In genomic region chr2:20737112-20737808, GRCm38 (mm10) we compare ENCODE assay signal across 11 mouse cellular contexts.
DNase-seq lines count a peak whose midpoint lies in the region; ATAC-seq and TF ChIP-seq lines count a peak whose summit lies in the region.
"Had no signal": no experiment of that assay in that cellular context is flagged by ENCODE, and none has a peak within 500 bp of the region (broad histone marks: within the 10 kb centered on the region; RNA-seq: fewer than 3 reads in every experiment).

No protein-coding gene starts in this region.

- no peaks in the 10 kb centered on the region for H3K36me3 ChIP-seq in heart, embryonic 13.5 days
- H3K36me3 ChIP-seq in kidney, embryonic 14.5 days (ENCODE audit: control insufficient read depth, insufficient read depth, low read length), result no peaks in the 10 kb centered on the region
- H3K36me3 ChIP-seq in midbrain, embryonic 10.5 days, result no peaks in the 10 kb centered on the region
- H3K36me3 ChIP-seq: hindbrain, embryonic 13.5 days; midbrain, embryonic 12.5 days had no signal

- peaks cover 27% of the 10 kb centered on the region for H3K4me1 ChIP-seq in heart, embryonic 13.5 days
- H3K4me1 ChIP-seq in kidney, embryonic 14.5 days (ENCODE audit: control insufficient read depth, insufficient read depth, low read length), result peaks cover 14% of the 10 kb centered on the region; the same call in 1 of the 2 replicates
- peaks cover 10% of the 10 kb centered on the region for H3K4me1 ChIP-seq in olfactory bulb, adult 2 months (ENCODE audit: control insufficient read depth, insufficient read depth, low read length)
- H3K4me1 ChIP-seq in midbrain, embryonic 10.5 days, result peaks cover 19% of the 10 kb centered on the region
- H3K4me1 ChIP-seq: hindbrain, embryonic 13.5 days had no signal

- WGBS in heart, embryonic 13.5 days, result 64% methylated on average over 19 of the region's 19 CpGs
- 46% methylated on average over 19 of the region's 19 CpGs for WGBS in kidney, embryonic 14.5 days
- WGBS in olfactory bulb, adult 2 months, result 53% methylated on average over 19 of the region's 19 CpGs
- 76% methylated on average over 19 of the region's 19 CpGs for WGBS in midbrain, embryonic 10.5 days

- H3K4me2 ChIP-seq in heart, embryonic 13.5 days, result peak overlapping the region; percentile 34
- peak overlapping the region; percentile 22; the same call in 1 of the 2 replicates for H3K4me2 ChIP-seq in kidney, embryonic 14.5 days (replicated peaks; ENCODE audit: low read depth, low read length)
- H3K4me2 ChIP-seq: hindbrain, embryonic 13.5 days; midbrain, embryonic 12.5 days had no signal

- no peak overlapping the region for H3K9ac ChIP-seq in heart, embryonic 13.5 days
- H3K9ac ChIP-seq in kidney, embryonic 14.5 days (ENCODE audit: low read depth, low read length), result no peak overlapping the region
- H3K9ac ChIP-seq: hindbrain, embryonic 13.5 days; midbrain, embryonic 12.5 days had no signal

- DNase-seq in heart, postnatal 14 days, result no peak
- DNase-seq in adrenal gland, postnatal 10 days, result peak; percentile 42
- DNase-seq in midbrain, embryonic 10.5 days (ENCODE audit: low spot score), result no peak
- no peak for DNase-seq in cerebellum, adult 18-20 months
- no peak for DNase-seq in gastrocnemius, postnatal 10 days
- DNase-seq: cerebellum, postnatal 10 days had no signal

- H3K27ac ChIP-seq in heart, embryonic 13.5 days (replicated peaks), result no peak overlapping the region
- H3K27ac ChIP-seq in kidney, embryonic 14.5 days (ENCODE audit: low read depth, low read length), result peak overlapping the region; percentile 4; the same call in 1 of the 2 replicates
- H3K27ac ChIP-seq in olfactory bulb, adult 2 months (ENCODE audit: insufficient read depth, low read depth, low read length), result no peak overlapping the region
- no peak overlapping the region for H3K27ac ChIP-seq in midbrain, embryonic 10.5 days (replicated peaks)
- H3K27ac ChIP-seq: hindbrain, embryonic 13.5 days; midbrain, embryonic 12.5 days had no signal

- ATAC-seq in heart, embryonic 13.5 days (ENCODE audit: extremely low read depth, insufficient number of reproducible peaks, low FRiP score, low TSS enrichment), result no peak
- peak; percentile 43; the same call in 1 of the 2 replicates for ATAC-seq in kidney, embryonic 14.5 days (ENCODE audit: low FRiP score, low TSS enrichment)

- TF ChIP-seq POLR2A in olfactory bulb, adult 2 months (IDR thresholded peaks at IDR 0.05; ENCODE audit: insufficient read depth, low read depth, low read length), result no peak

- no peaks in the 10 kb centered on the region for H3K9me3 ChIP-seq in heart, embryonic 13.5 days
- no peaks in the 10 kb centered on the region for H3K9me3 ChIP-seq in kidney, embryonic 14.5 days (ENCODE audit: control insufficient read depth, low read length)
- no peaks in the 10 kb centered on the region for H3K9me3 ChIP-seq in midbrain, embryonic 10.5 days (replicated peaks)
- H3K9me3 ChIP-seq: hindbrain, embryonic 13.5 days; midbrain, embryonic 12.5 days had no signal

- no peaks in the 10 kb centered on the region for H3K27me3 ChIP-seq in heart, embryonic 13.5 days (replicated peaks)
- H3K27me3 ChIP-seq in kidney, embryonic 14.5 days (ENCODE audit: control insufficient read depth, insufficient read depth, low read length), result no peaks in the 10 kb centered on the region
- H3K27me3 ChIP-seq in midbrain, embryonic 10.5 days (ENCODE audit: low read depth, poor library complexity, severe bottlenecking), result 0 out of 2 replicates have a peak, but pooled peaks cover 6% of the 10 kb centered on the region
- H3K27me3 ChIP-seq: hindbrain, embryonic 13.5 days; midbrain, embryonic 12.5 days had no signal

- intact Hi-C loops in heart, postnatal 14 days (cut with DNase I), result no loop called here

- no peak overlapping the region for H3K4me3 ChIP-seq in heart, embryonic 13.5 days
- no peak overlapping the region for H3K4me3 ChIP-seq in kidney, embryonic 14.5 days (ENCODE audit: low read length)
- peak overlapping the region; percentile 25; the same call in 1 of the 2 replicates for H3K4me3 ChIP-seq in olfactory bulb, adult 2 months (ENCODE audit: insufficient read depth, low read depth, low read length)
- no peak overlapping the region for H3K4me3 ChIP-seq in midbrain, embryonic 10.5 days
- H3K4me3 ChIP-seq: hindbrain, embryonic 13.5 days; midbrain, embryonic 12.5 days had no signal

- TF ChIP-seq CTCF in olfactory bulb, adult 2 months (IDR thresholded peaks at IDR 0.05; ENCODE audit: insufficient read depth, low read depth, low read length), result no peak
